Mouse (Mus musculus): ENCODE results near the gene Rhog. TPM values are rescaled to one million over a fixed set of nuclear protein-coding genes. Genes with fewer than 3 reads are reported as not detected.

Gene Rhog
- polyA plus RNA-seq, 1 experiment from 2014 or later: 59.5 TPM

DNA sequence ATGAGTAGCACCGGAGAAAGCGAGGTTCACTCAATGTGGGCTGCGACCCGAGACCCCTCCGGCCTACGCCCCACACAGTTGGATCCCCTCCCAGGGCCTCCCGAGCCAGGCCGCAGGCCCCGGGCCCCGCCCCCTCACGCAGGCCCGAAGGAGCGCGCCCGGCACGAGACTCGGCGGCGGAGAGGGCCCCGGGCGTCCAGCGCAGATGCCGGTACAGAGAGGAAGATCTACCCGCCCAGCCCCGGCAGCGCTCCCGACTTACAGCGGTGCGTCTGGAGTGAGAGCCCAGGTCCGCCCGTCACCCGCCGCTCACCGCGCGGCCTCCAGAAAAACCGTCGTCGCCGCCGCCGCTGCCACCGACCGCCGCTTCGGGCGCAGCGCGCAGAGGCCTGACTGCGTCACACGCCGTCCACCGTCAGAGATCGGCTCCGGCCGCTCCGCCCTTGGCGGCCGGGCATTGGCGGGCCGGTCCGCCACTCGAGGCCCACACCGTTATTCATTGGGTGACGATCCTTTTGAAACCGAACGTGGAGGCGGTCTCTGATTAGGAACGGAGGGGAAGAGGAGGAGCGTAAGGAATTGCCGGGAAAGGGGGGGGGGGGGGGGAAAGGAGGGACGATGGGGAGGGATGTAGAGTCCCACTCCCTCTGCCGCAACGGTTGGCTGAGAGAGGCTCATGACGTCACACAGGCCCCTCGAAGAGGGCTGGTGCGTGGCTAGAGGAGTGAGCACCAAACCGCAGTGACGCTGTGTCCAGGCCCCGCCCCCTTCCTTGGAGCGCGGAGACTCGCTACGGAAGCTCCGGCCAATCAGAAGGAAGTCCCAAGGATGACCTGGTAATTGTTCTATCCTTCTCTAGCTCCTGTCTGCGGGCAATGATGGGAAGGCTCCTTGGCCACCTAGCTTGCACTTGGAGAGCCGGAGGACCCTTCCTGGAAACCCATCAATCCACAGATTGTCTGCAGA is 45.8 kb downstream of the Rhog start, which contains the start of the genes Nup98 and Pgap2:
TSS of gene Nup98 (minus strand) at position 421 of the 966 bp plus-strand sequence.
TSS of gene Pgap2 (plus strand) at position 453 of the 966 bp plus-strand sequence.
- ATAC-seq (ENCODE audit: insufficient number of reproducible peaks, insufficient read depth, low FRiP score, low TSS enrichment, low read depth): peak; percentile 99

DNA sequence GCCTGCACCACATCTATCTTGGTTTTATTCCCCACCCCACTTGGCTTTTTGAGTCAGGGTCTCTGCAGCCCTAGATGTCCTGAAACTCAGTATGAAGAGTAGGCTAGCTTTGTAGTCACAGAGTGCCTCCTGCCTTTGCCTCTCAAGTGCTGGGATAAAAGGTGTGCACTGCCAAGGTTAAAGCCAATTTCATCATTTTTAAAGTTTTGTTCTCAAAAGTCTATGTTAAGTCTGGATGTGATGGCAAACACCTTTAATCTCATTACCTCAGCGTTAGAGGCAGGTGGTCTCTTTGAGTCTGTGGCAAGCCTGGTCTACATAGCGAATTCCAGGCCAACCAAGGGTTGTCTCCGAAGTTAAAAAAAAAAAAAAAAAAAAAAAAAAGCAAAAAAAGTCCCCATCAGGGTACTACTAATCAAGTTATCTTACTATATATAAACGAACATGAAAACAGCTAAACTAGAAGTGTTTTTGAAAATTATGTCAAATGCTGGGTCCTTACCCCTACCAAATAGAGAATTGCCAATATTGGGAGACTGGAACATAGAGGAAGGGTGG is 47.0 kb downstream of the Rhog start:
- peak overlapping the region; percentile 74 for H3K4me2 ChIP-seq
- H3K27me3 ChIP-seq: no peaks in the 10 kb centered on the region
- peak overlapping the region; percentile 89 for H3K9ac ChIP-seq
- 0 out of 2 replicates have a peak, but pooled peaks cover 5% of the 10 kb centered on the region for H3K36me3 ChIP-seq
- H3K4me1 ChIP-seq: peaks cover 8% of the 10 kb centered on the region
- H3K4me3 ChIP-seq: peak overlapping the region; percentile 80
- no peak for ATAC-seq (ENCODE audit: insufficient number of reproducible peaks, insufficient read depth, low FRiP score, low TSS enrichment, low read depth)
- no peaks in the 10 kb centered on the region for H3K9me3 ChIP-seq
- H3K27ac ChIP-seq: peak overlapping the region; percentile 92; the same call in 1 of the 2 replicates
- 61% methylated on average over 4 of the region's 4 CpGs for WGBS

More for the DNA sequence above, 45.8 kb downstream of the Rhog start, which contains the start of the genes Nup98 and Pgap2:
- WGBS: under 1% methylated on average over 82 of the region's 87 CpGs
- Histone ChIP-seq H3K4me2 (peak within 1 kb of the TSS; percentile 74), H3K27me3 (no peaks in the 10 kb centered on the region), H3K9ac (peak within 1 kb of the TSS; percentile 89), H3K4me3 (peak within 1 kb of the TSS; percentile 80), H3K27ac (peak within 1 kb of the TSS; percentile 94), H3K9me3 (no peaks in the 10 kb centered on the region), H3K4me1 (peaks cover 8% of the 10 kb centered on the region), H3K36me3 (no peaks in the 10 kb centered on the region)

DNA sequence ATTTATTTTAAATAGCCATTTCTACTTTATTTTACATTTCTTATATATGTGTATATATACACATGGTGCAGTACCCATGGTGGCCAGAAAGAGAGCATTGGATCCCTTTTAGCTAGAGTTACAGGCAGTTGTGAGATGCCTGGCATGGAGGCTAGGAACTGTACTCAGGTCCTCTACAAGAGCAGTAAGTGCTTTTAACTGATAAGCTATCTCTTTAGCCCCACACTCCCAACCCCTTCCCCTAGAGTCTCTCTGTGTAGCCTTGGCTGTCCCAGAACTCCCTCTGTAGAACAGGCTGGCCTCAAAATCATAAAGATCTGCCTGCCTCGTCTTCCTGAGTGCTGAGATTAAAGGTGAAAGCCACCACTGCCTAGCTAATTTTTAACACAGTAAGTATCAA is 50.2 kb downstream of the Rhog start:
- Histone ChIP-seq H3K9me3 (no peaks in the 10 kb centered on the region), H3K4me1 (peaks cover 8% of the 10 kb centered on the region), H3K36me3 (0 out of 2 replicates have a peak, but pooled peaks cover 5% of the 10 kb centered on the region), H3K27ac (no peak overlapping the region), H3K4me3 (no peak overlapping the region), H3K9ac (no peak overlapping the region), H3K4me2 (no peak overlapping the region), H3K27me3 (no peaks in the 10 kb centered on the region)
- 91% methylated on average over 1 of the region's 1 CpGs for WGBS
- no peak for ATAC-seq (ENCODE audit: insufficient number of reproducible peaks, insufficient read depth, low FRiP score, low TSS enrichment, low read depth)

DNA sequence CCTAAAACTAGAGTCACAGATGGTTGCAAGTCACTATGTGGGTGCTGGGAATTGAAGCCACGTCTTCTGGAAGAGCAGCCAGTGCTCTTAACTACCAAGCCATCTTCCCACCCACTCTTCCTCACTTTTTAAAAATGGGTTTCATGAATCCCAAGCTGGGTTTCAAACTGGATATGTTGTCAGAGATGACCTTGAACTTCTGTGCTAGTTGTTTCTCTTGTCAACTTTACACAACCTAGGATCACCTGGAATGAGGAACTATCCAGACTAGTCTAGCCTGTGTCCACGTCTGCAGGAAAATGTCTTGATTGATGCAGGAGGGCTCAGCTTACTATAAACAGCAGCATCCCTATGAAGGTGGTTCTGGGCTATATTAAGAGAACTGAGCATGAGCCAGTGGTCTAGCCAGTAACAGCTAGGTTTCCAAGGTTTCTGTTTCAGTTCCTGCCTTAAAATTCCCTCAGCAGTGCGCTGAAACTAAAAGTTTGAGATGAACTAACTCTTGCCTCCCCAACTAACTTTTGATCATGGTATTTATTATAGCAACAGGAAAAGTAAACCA is 51.5 kb downstream of the Rhog start:
- H3K27me3 ChIP-seq: no peaks in the 10 kb centered on the region

DNA sequence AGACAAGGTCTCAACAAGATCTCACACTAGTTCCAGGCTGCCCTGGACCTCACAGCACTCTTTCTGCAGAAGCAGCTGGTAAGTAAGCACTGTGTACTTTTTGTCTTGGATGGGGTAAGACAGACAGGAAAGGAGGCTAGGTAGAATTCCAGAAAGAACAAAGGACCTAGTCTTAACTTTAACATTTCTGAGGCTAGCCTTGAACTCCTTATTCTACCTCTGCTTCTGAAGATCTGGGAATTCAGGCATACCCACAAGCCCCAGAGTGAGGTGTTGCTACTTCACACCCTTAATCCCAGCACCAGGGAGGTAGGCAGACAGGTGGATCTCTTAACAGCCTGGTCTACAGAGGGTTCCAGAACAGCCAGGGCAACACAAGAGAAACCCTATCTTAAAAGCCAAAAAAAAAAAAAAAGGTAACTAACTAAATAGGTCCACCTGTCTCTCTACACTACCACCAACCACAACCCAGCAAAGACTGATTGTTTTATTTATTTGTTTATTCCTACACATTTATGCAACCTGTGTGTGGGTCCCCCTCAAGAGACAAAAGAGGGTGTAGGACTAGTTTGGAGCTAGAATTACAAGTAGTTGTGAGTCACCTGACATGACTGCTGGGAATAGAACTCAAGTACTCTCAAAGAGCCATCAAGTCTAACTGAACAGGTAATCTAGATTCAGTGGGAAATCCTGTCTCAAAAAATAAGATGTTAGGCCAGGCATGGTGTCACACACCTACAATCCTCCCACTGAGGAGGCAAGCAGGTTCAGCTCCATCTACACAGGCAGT is 54.7 kb downstream of the Rhog start:
- no peaks in the 10 kb centered on the region for H3K27me3 ChIP-seq
- H3K9me3 ChIP-seq: no peaks in the 10 kb centered on the region
- 0 out of 2 replicates have a peak, but pooled peaks cover 5% of the 10 kb centered on the region for H3K36me3 ChIP-seq
- no peak overlapping the region for H3K4me3 ChIP-seq
- no peak overlapping the region for H3K4me2 ChIP-seq
- H3K4me1 ChIP-seq: no peaks in the 10 kb centered on the region
- H3K27ac ChIP-seq: no peak overlapping the region
- no peak overlapping the region for H3K9ac ChIP-seq
- ATAC-seq (ENCODE audit: insufficient number of reproducible peaks, insufficient read depth, low FRiP score, low TSS enrichment, low read depth): no peak

More for the DNA sequence above, 51.5 kb downstream of the Rhog start:
- Histone ChIP-seq H3K4me1 (peaks cover 8% of the 10 kb centered on the region), H3K9ac (no peak overlapping the region), H3K4me2 (no peak overlapping the region), H3K9me3 (no peaks in the 10 kb centered on the region), H3K4me3 (no peak overlapping the region), H3K27ac (no peak overlapping the region), H3K36me3 (0 out of 2 replicates have a peak, but pooled peaks cover 5% of the 10 kb centered on the region)
- no peak for ATAC-seq (ENCODE audit: insufficient number of reproducible peaks, insufficient read depth, low FRiP score, low TSS enrichment, low read depth)
- WGBS: 72% methylated on average over 3 of the region's 3 CpGs

DNA sequence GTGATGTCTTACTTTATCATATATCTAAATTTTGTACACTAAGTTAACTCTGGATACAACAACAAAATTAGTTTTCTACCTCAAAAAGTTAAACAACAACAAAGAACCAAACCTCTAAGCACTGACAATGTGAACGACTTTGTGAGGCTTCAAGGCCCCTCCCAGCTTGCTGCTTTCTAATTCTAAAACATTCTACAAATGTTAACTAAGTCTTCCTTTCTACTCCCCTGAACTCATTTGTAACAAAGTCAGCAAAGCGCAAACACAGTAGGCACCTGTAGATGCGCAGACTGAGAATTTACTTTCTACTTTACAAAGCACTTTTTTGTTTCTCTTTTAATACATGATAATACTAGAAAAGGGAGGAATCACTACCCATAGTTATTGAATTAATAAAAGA is 55.3 kb downstream of the Rhog start:
- H3K4me2 ChIP-seq: no peak overlapping the region
- H3K4me3 ChIP-seq: no peak overlapping the region
- ATAC-seq (ENCODE audit: insufficient number of reproducible peaks, insufficient read depth, low FRiP score, low TSS enrichment, low read depth): no peak
- H3K27me3 ChIP-seq: no peaks in the 10 kb centered on the region
- no peaks in the 10 kb centered on the region for H3K4me1 ChIP-seq
- no peaks in the 10 kb centered on the region for H3K9me3 ChIP-seq
- no peak overlapping the region for H3K9ac ChIP-seq
- WGBS: 84% methylated on average over 3 of the region's 3 CpGs
- H3K36me3 ChIP-seq: 0 out of 2 replicates have a peak, but pooled peaks cover 5% of the 10 kb centered on the region
- H3K27ac ChIP-seq: no peak overlapping the region

DNA sequence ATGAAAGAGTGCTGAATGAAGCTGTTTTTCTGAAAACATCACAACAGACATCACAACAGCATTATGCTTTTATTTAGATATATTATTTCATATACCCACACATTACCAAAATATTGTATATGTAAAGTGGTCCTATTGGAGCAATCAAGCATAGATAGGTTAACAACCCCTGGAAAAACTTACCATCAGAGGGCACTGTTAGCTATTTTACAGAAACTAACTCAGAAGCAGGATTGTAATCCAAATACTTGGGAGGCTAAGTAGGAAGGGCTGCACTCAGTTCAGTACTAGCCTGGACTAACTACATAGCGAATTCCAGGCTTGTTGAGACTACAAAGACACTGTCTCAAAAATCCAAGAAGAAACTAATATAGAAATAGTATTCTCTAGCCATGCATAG is 63.5 kb downstream of the Rhog start:
- Histone ChIP-seq H3K27ac (no peak overlapping the region), H3K9me3 (no peaks in the 10 kb centered on the region), H3K9ac (no peak overlapping the region), H3K27me3 (no peaks in the 10 kb centered on the region), H3K36me3 (peaks cover 65% of the 10 kb centered on the region), H3K4me1 (no peaks in the 10 kb centered on the region), H3K4me3 (no peak overlapping the region), H3K4me2 (no peak overlapping the region)
- ATAC-seq (ENCODE audit: insufficient number of reproducible peaks, insufficient read depth, low FRiP score, low TSS enrichment, low read depth): no peak
- WGBS: 88% methylated on average over 1 of the region's 1 CpGs

Other genes starting within 250 kb of the Rhog start
- 3.3 TPM in 2 replicates for gene Il18bp, start 237.4 kb downstream of the Rhog start, polyA plus RNA-seq (2015; fragmentation: Nextera tagmentation; extraction: Ambion mirVana)
- 31.2 and 33.3 TPM in 2 replicates for gene Rnf121, start 190.6 kb downstream of the Rhog start, polyA plus RNA-seq (2015; fragmentation: Nextera tagmentation; extraction: Ambion mirVana)
- gene Xndc1, start 190.5 kb downstream of the Rhog start, polyA plus RNA-seq (2015; fragmentation: Nextera tagmentation; extraction: Ambion mirVana): 45.4 and 47.8 TPM in 2 replicates
- gene Xntrpc, start 190.3 kb downstream of the Rhog start, polyA plus RNA-seq (2015; fragmentation: Nextera tagmentation; extraction: Ambion mirVana): 1.6 and 2.7 TPM in 2 replicates
- 0.56 TPM in 1 of 2 replicates, not detected in the other for gene Trpc2, start 172.9 kb downstream of the Rhog start, polyA plus RNA-seq (2015; fragmentation: Nextera tagmentation; extraction: Ambion mirVana)
- 1.4 and 2.0 TPM in 2 replicates for gene Art1, start 154.3 kb downstream of the Rhog start, polyA plus RNA-seq (2015; fragmentation: Nextera tagmentation; extraction: Ambion mirVana)
- gene Art5, start 146.6 kb downstream of the Rhog start, polyA plus RNA-seq (2015; fragmentation: Nextera tagmentation; extraction: Ambion mirVana): 1.2 and 1.8 TPM in 2 replicates
- gene Chrna10, start 139.2 kb downstream of the Rhog start, polyA plus RNA-seq (2015; fragmentation: Nextera tagmentation; extraction: Ambion mirVana): not detected in 2 replicates
- gene Nup98, start 45.9 kb downstream of the Rhog start, polyA plus RNA-seq (2015; fragmentation: Nextera tagmentation; extraction: Ambion mirVana): 37.1 and 38.7 TPM in 2 replicates
- 93.5 and 98.9 TPM in 2 replicates for gene Pgap2, start 45.8 kb downstream of the Rhog start, polyA plus RNA-seq (2015; fragmentation: Nextera tagmentation; extraction: Ambion mirVana)
- gene Stim1, start 11.8 kb upstream of the Rhog start, polyA plus RNA-seq (2015; fragmentation: Nextera tagmentation; extraction: Ambion mirVana): 27.7 and 30.1 TPM in 2 replicates
- gene Rrm1, start 185.6 kb upstream of the Rhog start, polyA plus RNA-seq (2015; fragmentation: Nextera tagmentation; extraction: Ambion mirVana): 148 and 154 TPM in 2 replicates
- gene Olfr543, start 225.6 kb upstream of the Rhog start, polyA plus RNA-seq (2015; fragmentation: Nextera tagmentation; extraction: Ambion mirVana): 0.32 and 0.36 TPM in 2 replicates
- gene Olfr544, start 232.3 kb upstream of the Rhog start, polyA plus RNA-seq (2015; fragmentation: Nextera tagmentation; extraction: Ambion mirVana): 0.10 and 0.20 TPM in 2 replicates
- 0.18 TPM in 1 of 2 replicates, not detected in the other for gene Olfr545, start 243.5 kb upstream of the Rhog start, polyA plus RNA-seq (2015; fragmentation: Nextera tagmentation; extraction: Ambion mirVana)

All from embryonic facial prominence, embryonic 13.5 days (tissue).